Mouse (Mus musculus) telencephalon, adult 2 months (tissue): ENCODE measurements at regions not wholly inside any gene's neighbourhood (a gene's known extent, or its start where the extent isn't known, plus 50 kb on each side); places are given as distances from the start of the nearest gene placed in this dataset.

ENCODE experiments used
- DNase-seq: peaks from one replicate; pipeline ENCODE4 v3.0.0-alpha.2; 2011; ENCODE audit warnings: low read depth, low spot score

DNA sequence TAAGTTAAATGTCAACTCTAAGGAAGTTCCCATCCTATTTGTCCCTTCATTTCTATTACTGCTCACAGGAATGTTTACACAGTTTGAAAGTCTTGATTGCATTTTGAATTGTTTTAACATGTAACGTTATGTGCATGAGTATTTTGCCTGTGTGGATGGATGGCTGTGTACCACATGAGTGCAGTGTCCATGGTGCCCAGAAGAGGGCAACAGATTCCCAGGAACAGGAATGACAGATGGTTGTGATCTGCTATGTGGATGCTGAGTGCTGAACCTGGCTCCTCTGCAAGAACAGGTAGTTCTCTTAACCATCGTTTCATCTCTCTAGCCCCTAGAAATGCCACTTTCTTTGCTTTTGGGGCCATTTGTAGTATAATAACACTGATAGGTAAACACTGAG lies 597.9 kb upstream of the Zwint start:
- no peak for DNase-seq

DNA sequence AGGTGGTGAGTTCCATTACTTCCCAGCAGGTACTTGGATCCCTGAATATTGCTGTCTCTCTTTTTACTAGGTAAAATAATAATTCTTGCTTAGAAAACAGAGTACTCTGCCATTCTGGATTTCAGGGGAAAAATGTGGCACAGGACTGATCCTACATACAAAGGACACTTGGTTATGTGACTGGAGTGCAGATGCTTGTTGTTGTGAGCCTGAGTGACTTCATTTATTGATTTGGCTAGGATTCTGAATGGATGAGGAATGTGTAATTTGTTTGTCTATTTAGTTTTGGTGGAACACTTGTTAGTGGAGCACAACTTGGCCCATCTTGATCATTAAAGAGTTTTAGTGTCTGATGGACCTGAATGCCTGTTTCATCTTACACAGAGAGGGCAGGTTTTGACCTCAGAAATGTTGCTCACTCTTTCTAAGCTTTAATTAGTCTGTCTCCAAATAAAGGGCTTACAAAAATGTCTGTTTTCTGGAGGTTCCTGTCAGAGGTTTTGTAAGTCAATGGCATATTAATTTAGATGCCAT lies 583.4 kb upstream of the Zwint start:
- DNase-seq: no peak

DNA sequence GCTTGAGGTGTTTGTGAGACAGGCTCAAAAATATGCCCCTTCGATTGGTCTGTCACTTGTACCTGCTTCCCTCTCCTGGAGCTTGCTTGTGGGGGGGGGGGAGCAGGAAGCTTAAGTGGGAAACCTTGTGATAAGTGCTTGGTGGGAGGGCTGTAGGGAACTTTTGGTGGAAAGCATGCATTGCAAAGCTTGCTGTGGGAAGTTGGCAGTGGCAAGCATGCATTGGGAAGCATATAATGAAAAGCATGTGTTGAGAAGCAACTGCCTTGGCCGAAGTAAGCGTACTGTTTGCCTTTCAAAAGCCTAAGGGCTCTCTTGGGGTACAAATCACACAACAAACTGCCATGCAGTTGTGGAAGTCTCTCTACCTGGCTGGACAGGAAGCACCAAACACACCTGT lies 576.3 kb upstream of the Zwint start:
- no peak for DNase-seq

DNA sequence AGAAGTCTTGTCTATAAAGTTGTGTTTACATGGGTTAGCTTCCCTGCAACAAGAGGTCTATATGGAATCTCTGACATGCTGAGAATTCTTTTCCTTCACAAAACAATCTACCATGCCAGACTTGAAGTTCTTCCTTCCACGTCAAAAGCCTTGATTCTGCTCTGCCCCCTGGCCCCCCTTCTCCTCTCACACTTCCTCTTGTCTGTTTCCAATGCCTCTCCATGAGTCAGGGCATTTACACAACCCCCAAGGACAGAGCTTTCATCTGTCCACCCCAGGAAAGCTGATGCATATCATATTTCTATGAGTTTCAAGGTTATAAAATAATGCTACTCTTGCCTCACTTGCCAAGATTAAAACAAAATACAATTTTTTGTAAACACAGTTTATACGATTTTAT lies 557.7 kb upstream of the Zwint start:
- DNase-seq: no peak

DNA sequence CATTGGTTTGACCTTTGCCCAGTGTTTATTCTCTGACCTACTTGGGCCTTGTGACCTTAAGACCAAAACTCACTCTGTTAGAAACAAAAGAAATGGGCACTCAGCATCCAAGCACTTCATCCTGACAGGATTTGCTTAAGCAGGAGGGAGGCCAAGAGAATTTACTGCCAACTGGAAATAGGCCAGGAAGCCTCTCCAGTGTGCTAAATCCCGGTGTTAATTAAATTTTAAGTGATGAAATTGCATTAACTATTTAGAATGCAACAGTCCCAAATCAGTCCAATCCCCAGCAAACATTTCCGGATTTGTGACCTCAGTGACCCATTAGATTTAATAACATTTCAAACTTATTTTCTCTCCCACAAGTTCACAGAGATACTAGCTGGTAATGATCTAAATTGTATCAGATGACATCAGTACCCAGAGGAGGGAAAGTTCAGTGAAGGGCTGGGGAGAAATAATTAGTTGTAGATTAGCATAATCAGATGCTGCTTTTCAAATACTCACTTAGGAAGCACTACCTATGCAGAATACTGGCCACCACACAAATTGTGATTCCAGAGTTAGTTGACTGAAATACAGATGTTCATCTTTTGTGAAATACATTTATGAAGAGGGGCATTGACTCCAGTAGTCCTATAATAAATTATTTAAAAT lies 555.4 kb upstream of the Zwint start:
- DNase-seq: peak; percentile 6

DNA sequence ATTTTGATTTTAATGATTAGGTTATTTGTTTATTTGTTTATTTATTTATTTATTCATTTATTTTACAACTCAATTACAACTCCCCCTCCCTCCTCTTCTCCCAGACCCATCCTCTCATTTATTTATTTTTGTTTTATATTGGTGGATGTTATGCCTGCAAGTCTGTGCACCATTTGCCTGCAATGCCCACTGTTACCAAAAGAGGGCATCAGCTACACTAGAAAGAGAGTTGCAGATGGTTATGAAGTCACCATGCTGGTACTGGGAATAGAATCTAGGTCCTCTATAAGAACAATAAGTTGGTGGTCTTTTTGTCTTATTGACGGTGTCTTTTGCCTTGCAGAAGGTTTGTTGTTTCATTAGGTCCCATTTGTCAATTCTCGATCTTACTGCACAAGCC lies 535.2 kb upstream of the Zwint start:
- DNase-seq: no peak

DNA sequence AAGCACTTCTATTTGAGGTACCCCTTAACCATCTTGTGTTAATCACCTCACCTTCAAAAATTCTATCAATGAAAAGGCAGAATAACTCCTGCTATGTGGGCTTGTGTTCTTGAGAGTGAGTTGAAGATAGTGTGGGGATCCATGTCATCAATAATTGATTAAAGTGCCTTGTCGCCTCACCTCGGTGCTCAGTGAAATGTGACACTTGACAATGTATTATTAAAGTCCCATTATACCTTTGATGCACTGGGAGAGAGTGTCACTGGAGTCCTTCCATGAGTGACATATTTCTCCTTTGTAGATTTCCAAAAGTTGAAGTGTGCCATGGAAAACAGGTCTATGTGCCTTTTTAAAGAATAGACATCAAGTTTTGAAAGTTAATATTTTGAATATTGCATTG lies 522.2 kb upstream of the Zwint start:
- DNase-seq: no peak
